ENCODE assay signal across 18 mouse cellular contexts in genomic region chr13:35066033-35066432, GRCm38 (mm10). TPM values are rescaled to one million over a fixed set of nuclear protein-coding genes. Genes with fewer than 3 reads are reported as not detected.
DNase-seq lines count a peak whose midpoint lies in the region; ATAC-seq and TF ChIP-seq lines count a peak whose summit lies in the region.
"Had no signal": no experiment of that assay in that cellular context is flagged by ENCODE, and none has a peak within 500 bp of the region (broad histone marks: within the 10 kb centered on the region; RNA-seq: fewer than 3 reads in every experiment).

No protein-coding gene starts in this region.

- no peak overlapping the region for H3K9ac ChIP-seq in kidney, embryonic 15.5 days
- no peak overlapping the region for H3K9ac ChIP-seq in lung, postnatal 0 days (replicated peaks; ENCODE audit: low read depth)
- H3K9ac ChIP-seq: forebrain, embryonic 15.5 days; hindbrain, embryonic 13.5 days had no signal

- TF ChIP-seq CTCF in lung, postnatal 0 days (IDR thresholded peaks at IDR 0.05), result no peak

- peak; percentile 86 for TF ChIP-seq EP300 in lung, postnatal 0 days (IDR thresholded peaks at IDR 0.05)

- ATAC-seq in kidney, embryonic 15.5 days (replicated peaks; ENCODE audit: low FRiP score), result no peak
- ATAC-seq in lung, postnatal 0 days, result peak; percentile 89
- ATAC-seq: activated CD4-positive, CD25-positive, alpha-beta regulatory T cell, adult 4 months; forebrain, embryonic 15.5 days had no signal

- peak; percentile 15 for DNase-seq in heart, adult 11 months
- no peak for DNase-seq in heart, postnatal 36 days
- DNase-seq in kidney, postnatal 14 days, result peak; percentile 7
- DNase-seq in lung, postnatal 0 days (ENCODE audit: low spot score), result peak; percentile 84
- DNase-seq in lung, postnatal 10 days, result no peak
- peak; percentile 34 for DNase-seq in lung, postnatal 36 days
- no peak for DNase-seq in left cerebral cortex, adult 11 months (ENCODE audit: low spot score)
- DNase-seq: adrenal gland, postnatal 25 days; cerebellum, adult 2 months; cerebellum, postnatal 10 days; gastrocnemius, postnatal 36 days; heart, adult 18-20 months; heart, postnatal 10 days had no signal

- H3K27me3 ChIP-seq in kidney, embryonic 15.5 days, result no peaks in the 10 kb centered on the region
- H3K27me3 ChIP-seq in lung, postnatal 0 days (replicated peaks; ENCODE audit: insufficient read depth, low read length), result no peaks in the 10 kb centered on the region
- H3K27me3 ChIP-seq: forebrain, embryonic 15.5 days; hindbrain, embryonic 13.5 days had no signal

- no peaks in the 10 kb centered on the region for H3K36me3 ChIP-seq in kidney, embryonic 15.5 days
- H3K36me3 ChIP-seq in lung, postnatal 0 days (ENCODE audit: insufficient read depth, low read length), result no peaks in the 10 kb centered on the region
- H3K36me3 ChIP-seq: forebrain, embryonic 15.5 days; heart, embryonic 10.5 days; hindbrain, embryonic 13.5 days had no signal

- H3K27ac ChIP-seq in kidney, embryonic 15.5 days, result no peak overlapping the region
- 0 out of 2 replicates have a peak overlapping the region, but pooled peaks have one; percentile 26 for H3K27ac ChIP-seq in lung, postnatal 0 days (ENCODE audit: low read length)
- H3K27ac ChIP-seq: forebrain, embryonic 15.5 days; heart, embryonic 10.5 days; hindbrain, embryonic 13.5 days had no signal

- H3K9me3 ChIP-seq in kidney, embryonic 15.5 days (replicated peaks), result no peaks in the 10 kb centered on the region
- H3K9me3 ChIP-seq in lung, postnatal 0 days (ENCODE audit: low read length), result no peaks in the 10 kb centered on the region
- H3K9me3 ChIP-seq: heart, embryonic 10.5 days; hindbrain, embryonic 13.5 days had no signal

- H3K4me2 ChIP-seq in kidney, embryonic 15.5 days, result no peak overlapping the region
- no peak overlapping the region for H3K4me2 ChIP-seq in lung, postnatal 0 days (replicated peaks; ENCODE audit: low read depth, low read length)
- H3K4me2 ChIP-seq: forebrain, embryonic 15.5 days; hindbrain, embryonic 13.5 days had no signal

- intact Hi-C loops in heart, postnatal 36 days (cut with DNase I), result no loop called here

- WGBS in kidney, embryonic 15.5 days, result 39% methylated on average over 2 of the region's 2 CpGs
- WGBS in lung, postnatal 0 days, result 31% methylated on average over 2 of the region's 2 CpGs

- H3K4me3 ChIP-seq in kidney, embryonic 15.5 days (replicated peaks), result no peak overlapping the region
- H3K4me3 ChIP-seq in lung, postnatal 0 days (ENCODE audit: low read depth, low read length), result no peak overlapping the region
- H3K4me3 ChIP-seq: forebrain, embryonic 15.5 days; heart, embryonic 10.5 days; hindbrain, embryonic 13.5 days had no signal

- H3K4me1 ChIP-seq in kidney, embryonic 15.5 days, result no peaks in the 10 kb centered on the region
- H3K4me1 ChIP-seq in lung, postnatal 0 days (ENCODE audit: insufficient read depth, low read depth, low read length), result no peaks in the 10 kb centered on the region
- H3K4me1 ChIP-seq: forebrain, embryonic 15.5 days; heart, embryonic 10.5 days had no signal

RNA-seq across cellular contexts. Expression of gene Eci2, which starts 39.1 kb away (rescaled TPM):
- 100 to 1,000 TPM; 280 to 307 TPM for total RNA-seq in heart, postnatal 36 days (2021)
- polyA plus RNA-seq in kidney, embryonic 15.5 days (2015; fragmentation: Nextera tagmentation; extraction: Ambion mirVana), result 126 and 131 TPM in 2 replicates
- 133 and 150 TPM in 2 replicates for polyA plus RNA-seq in lung, postnatal 0 days (2015; fragmentation: Nextera tagmentation; extraction: Ambion mirVana)

Comparison
In these comparisons a context has a peak if more than half of its experiments do, and no peak if none do; other contexts are left out.
1. DNase-seq: peak in heart, adult 11 months (single experiment), kidney, postnatal 14 days (single experiment), lung, postnatal 0 days (single experiment) and lung, postnatal 36 days (single experiment); none in heart, postnatal 36 days (0 of 2), lung, postnatal 10 days (single experiment) and left cerebral cortex, adult 11 months (single experiment).